ENCODE assay signal across 21 mouse cellular contexts in the genomic region with DNA sequence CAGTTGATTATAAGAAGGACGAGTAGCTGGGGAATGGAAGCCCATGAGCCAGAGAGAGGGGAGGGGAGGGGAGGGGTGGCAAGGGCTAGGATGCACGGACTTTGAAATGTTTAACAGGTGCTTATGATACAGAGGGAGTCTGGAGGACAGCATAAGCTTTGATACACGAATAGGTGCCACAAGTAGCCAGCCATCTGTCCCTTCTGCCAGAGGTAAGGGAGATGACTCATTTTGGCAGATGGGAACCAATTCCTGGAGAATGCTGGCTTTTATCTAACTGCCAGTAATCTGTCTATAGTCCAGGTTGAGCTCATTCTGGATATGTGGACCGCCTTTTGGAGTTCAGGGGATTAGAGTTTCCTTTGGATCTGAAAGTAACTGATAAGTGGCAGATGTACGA. TPM values are rescaled to one million over a fixed set of nuclear protein-coding genes. Genes with fewer than 3 reads are reported as not detected.
A peak's percentile ranks its signal among the peaks of the same experiment; 100 is the strongest.
DNase-seq lines count a peak whose midpoint lies in the region; ATAC-seq lines count a peak whose summit lies in the region.
"Had no signal": no experiment of that assay in that cellular context is flagged by ENCODE, and none has a peak within 500 bp of the region (broad histone marks: within the 10 kb centered on the region; RNA-seq: fewer than 3 reads in every experiment).

No protein-coding gene starts in this region.

- 74% methylated on average over 5 of the region's 5 CpGs for WGBS in hindbrain, embryonic 16.5 days
- WGBS in intestine, embryonic 16.5 days, result 75% methylated on average over 5 of the region's 5 CpGs

- no peak overlapping the region for H3K4me3 ChIP-seq in hindbrain, embryonic 16.5 days (ENCODE audit: low read length)
- no peak overlapping the region for H3K4me3 ChIP-seq in intestine, embryonic 16.5 days (ENCODE audit: low read length)
- H3K4me3 ChIP-seq: heart, embryonic 13.5 days; hindbrain, embryonic 15.5 days; megakaryocyte, embryonic 14.5 days had no signal

- H3K9ac ChIP-seq in hindbrain, embryonic 16.5 days (ENCODE audit: low read depth, low read length), result no peak overlapping the region
- no peak overlapping the region for H3K9ac ChIP-seq in intestine, embryonic 16.5 days (ENCODE audit: low read depth, low read length)
- H3K9ac ChIP-seq: heart, embryonic 13.5 days; hindbrain, embryonic 15.5 days; liver, postnatal 0 days had no signal

- no peak overlapping the region for H3K4me2 ChIP-seq in hindbrain, embryonic 16.5 days (ENCODE audit: low read length)
- no peak overlapping the region for H3K4me2 ChIP-seq in intestine, embryonic 16.5 days (ENCODE audit: low read depth, low read length)
- H3K4me2 ChIP-seq: heart, embryonic 13.5 days; hindbrain, embryonic 15.5 days had no signal

- H3K36me3 ChIP-seq in hindbrain, embryonic 16.5 days (ENCODE audit: control insufficient read depth, insufficient read depth, low read length), result no peaks in the 10 kb centered on the region
- no peaks in the 10 kb centered on the region for H3K36me3 ChIP-seq in intestine, embryonic 16.5 days (ENCODE audit: control insufficient read depth, insufficient read depth, low read length)
- H3K36me3 ChIP-seq: heart, embryonic 13.5 days; hindbrain, embryonic 15.5 days had no signal

- DNase-seq in layer of hippocampus, adult 18-20 months (ENCODE audit: low spot score in 2 of 2), result peak; percentile 16 to 40
- DNase-seq in layer of hippocampus, postnatal 36 days, result no peak
- DNase-seq in cerebellum, adult 11 months, result peak; percentile 57
- DNase-seq in cerebellum, adult 9-10 months, result peak; percentile 86
- peak; percentile 49 for DNase-seq in layer of hippocampus, adult 9-11 months
- DNase-seq: adrenal gland, postnatal 14 days; B cell, adult 2 months; embryo, embryonic 11 days; heart, postnatal 36 days; kidney, adult 11 months; kidney, postnatal 10 days; liver; liver, postnatal 0 days; lung, postnatal 14 days; thymus, adult 2 months had no signal

- H3K27ac ChIP-seq in hindbrain, embryonic 16.5 days (ENCODE audit: low read depth, low read length), result no peak overlapping the region
- no peak overlapping the region for H3K27ac ChIP-seq in intestine, embryonic 16.5 days (ENCODE audit: low read length)
- H3K27ac ChIP-seq: heart, embryonic 13.5 days; hindbrain, embryonic 15.5 days had no signal

- no peaks in the 10 kb centered on the region for H3K9me3 ChIP-seq in hindbrain, embryonic 16.5 days (ENCODE audit: control insufficient read depth, low read length)
- H3K9me3 ChIP-seq in intestine, embryonic 16.5 days (ENCODE audit: control insufficient read depth, low read length), result no peaks in the 10 kb centered on the region
- H3K9me3 ChIP-seq: heart, embryonic 13.5 days; hindbrain, embryonic 15.5 days; megakaryocyte, embryonic 14.5 days had no signal

- no peaks in the 10 kb centered on the region for H3K27me3 ChIP-seq in hindbrain, embryonic 16.5 days (replicated peaks; ENCODE audit: control insufficient read depth, insufficient read depth, low read length)
- H3K27me3 ChIP-seq in intestine, embryonic 16.5 days (replicated peaks; ENCODE audit: control insufficient read depth, insufficient read depth, low read length), result no peaks in the 10 kb centered on the region
- H3K27me3 ChIP-seq: hindbrain, embryonic 15.5 days had no signal

- ATAC-seq in hindbrain, embryonic 16.5 days, result no peak
- ATAC-seq in intestine, embryonic 16.5 days, result no peak
- ATAC-seq: liver, postnatal 0 days; midbrain, embryonic 16.5 days had no signal

- no peaks in the 10 kb centered on the region for H3K4me1 ChIP-seq in hindbrain, embryonic 16.5 days (ENCODE audit: control insufficient read depth, insufficient read depth, low read depth, low read length)
- 0 out of 2 replicates have a peak, but pooled peaks cover 3% of the 10 kb centered on the region for H3K4me1 ChIP-seq in intestine, embryonic 16.5 days (ENCODE audit: control insufficient read depth, insufficient read depth, low read length)
- H3K4me1 ChIP-seq: heart, embryonic 13.5 days; hindbrain, embryonic 15.5 days; megakaryocyte, embryonic 14.5 days had no signal

RNA-seq across cellular contexts. Expression of gene Col6a4, which starts 20.3 kb away (rescaled TPM):
- 1 to 10 TPM; 2.2 to 2.6 TPM for total RNA-seq in layer of hippocampus, adult 18-20 months (2021)
- total RNA-seq in layer of hippocampus, postnatal 36 days (2021), result 1 to 10 TPM; 1.2 to 1.8 TPM
- polyA plus RNA-seq in hindbrain, embryonic 16.5 days (2015; fragmentation: Nextera tagmentation; extraction: Ambion mirVana), result 1.3 and 1.5 TPM in 2 replicates
- polyA plus RNA-seq in intestine, embryonic 16.5 days (2015; fragmentation: Nextera tagmentation; extraction: Ambion mirVana), result 72.7 and 83.0 TPM in 2 replicates
- total RNA-seq: heart, postnatal 36 days had no signal
- polyA plus RNA-seq: liver, postnatal 0 days had no signal

Comparison
In these comparisons a context has a peak if more than half of its experiments do, and no peak if none do; other contexts are left out.
1. DNase-seq: peak in layer of hippocampus, adult 18-20 months (2 of 2), cerebellum, adult 11 months (single experiment), cerebellum, adult 9-10 months (single experiment) and layer of hippocampus, adult 9-11 months (single experiment); none in layer of hippocampus, postnatal 36 days (0 of 2).